Mouse (Mus musculus) kidney, embryonic 16.5 days (tissue): ENCODE measurements around the gene Inpp4b. TPM values are rescaled to one million over a fixed set of nuclear protein-coding genes. Genes with fewer than 3 reads are reported as not detected.
A peak's percentile ranks its signal among the peaks of the same experiment; 100 is the strongest.

ENCODE experiments used
- ATAC-seq: fragments of 200-750 bp; cut with Nextera tagmentation; 2 replicates; pipeline ENCODE4 v1.8.0; 2017; ENCODE audit warnings: moderate TSS enrichment; ENCODE audit not compliant: low FRiP score, low TSS enrichment
- H3K27ac ChIP-seq: fragments of 300-500 bp; sonication (generic); 2 replicates; pipeline ENCODE4 v1.5.1; 2014; ENCODE audit warnings: low read length
- H3K27me3 ChIP-seq: fragments of 300-500 bp; sonication (generic); 2 replicates; pipeline ENCODE4 v1.6.1; 2014; ENCODE audit warnings: low read length, control low read depth, mixed read lengths; ENCODE audit not compliant: insufficient read depth
- H3K36me3 ChIP-seq: fragments of 300-500 bp; sonication (generic); 2 replicates; pipeline ENCODE4 v1.6.1; 2014; ENCODE audit warnings: low read length, control low read depth, mixed read lengths; ENCODE audit not compliant: insufficient read depth
- H3K4me1 ChIP-seq: fragments of 300-500 bp; sonication (generic); 2 replicates; pipeline ENCODE4 v1.6.1; 2014; ENCODE audit warnings: low read length, control low read depth, mixed read lengths; ENCODE audit not compliant: insufficient read depth
- H3K4me2 ChIP-seq: fragments of 300-500 bp; sonication (generic); replicated peaks from 2 replicates; pipeline ENCODE4 v1.6.1; 2014; ENCODE audit warnings: low read depth, low read length
- H3K4me3 ChIP-seq: fragments of 300-500 bp; sonication (generic); 2 replicates; pipeline ENCODE4 v1.5.1; 2014; ENCODE audit warnings: mild to moderate bottlenecking, low read length
- H3K9ac ChIP-seq: fragments of 300-500 bp; sonication (generic); replicated peaks from 2 replicates; pipeline ENCODE4 v1.6.1; 2014; ENCODE audit warnings: low read length
- H3K9me3 ChIP-seq: fragments of 300-500 bp; sonication (generic); 2 replicates; pipeline ENCODE4 v1.6.1; 2016; ENCODE audit warnings: low read length, control low read depth
- WGBS: fragments of 180-500 bp; shearing (Covaris S2); extraction: QIAGEN DNeasy Blood & Tissue Kit; methylation state at CpG from one replicate; pipeline ENCODE4 v1.1.7; 2014; 5-methylcytosine and 5-hydroxymethylcytosine counted together
- polyA plus RNA-seq: library from polyadenylated mRNA; unstranded; fragments of >200 nt; fragmentation: Nextera tagmentation; extraction: Ambion mirVana; gene quantifications from 2 replicates; pipeline ENCODE4 v1.2.1, GENCODE M21; 2015

Gene Inpp4b
- polyA plus RNA-seq, result 11.0 and 14.0 TPM in 2 replicates

DNA sequence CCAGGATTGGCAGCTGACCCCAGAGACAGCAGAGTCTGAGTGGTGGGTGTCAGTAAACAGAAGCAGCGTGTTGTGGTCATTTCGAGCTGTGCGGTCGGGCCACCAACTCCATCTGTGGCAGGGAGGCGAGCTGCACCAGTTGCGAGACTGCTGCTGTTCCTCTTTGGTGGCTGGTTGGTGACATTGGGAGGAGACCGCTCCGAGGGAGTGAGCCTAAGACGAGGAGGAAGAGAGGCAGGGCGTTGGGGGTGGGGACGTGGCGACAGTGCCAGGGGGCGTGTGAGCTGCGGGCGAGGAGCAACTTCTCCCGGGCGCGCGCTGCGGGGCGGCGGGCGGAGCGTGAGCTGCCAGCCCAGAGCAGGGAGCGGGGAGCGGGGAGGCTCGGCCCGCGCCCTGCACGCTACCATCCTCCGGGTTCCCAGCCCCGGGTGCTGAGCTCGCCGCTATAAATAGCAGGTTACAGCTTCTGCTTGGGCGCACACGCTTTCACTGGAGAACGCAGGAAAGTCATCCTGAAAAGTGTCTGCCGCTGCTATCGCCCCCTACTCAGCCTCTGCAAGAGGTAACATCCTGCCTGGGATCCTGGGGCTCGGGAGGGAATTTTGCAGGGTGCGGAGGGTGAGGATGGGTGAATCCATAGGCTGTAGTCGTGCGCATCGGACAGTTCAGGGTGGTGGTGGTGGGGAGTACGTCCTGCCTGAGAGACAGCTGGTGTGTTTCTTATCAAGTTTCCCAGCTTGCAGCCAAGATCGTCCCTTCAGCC, at the start of gene Inpp4b:
Gene Inpp4b, plus strand, starts transcription at position 321 of the 763 bp plus-strand sequence.
- H3K9me3 ChIP-seq, result 0 out of 2 replicates have a peak, but pooled peaks cover 3% of the 10 kb centered on the region
- 0 out of 2 replicates have a peak, but pooled peaks cover 5% of the 10 kb centered on the region for H3K4me1 ChIP-seq
- no peaks in the 10 kb centered on the region for H3K36me3 ChIP-seq
- H3K9ac ChIP-seq, result peak within 1 kb of the TSS; percentile 64
- WGBS, result under 1% methylated on average over 38 of the region's 46 CpGs
- H3K4me3 ChIP-seq, result peak within 1 kb of the TSS; percentile 65
- H3K4me2 ChIP-seq, result peak within 1 kb of the TSS; percentile 89
- H3K27me3 ChIP-seq, result no peaks in the 10 kb centered on the region
- H3K27ac ChIP-seq, result 0 out of 2 replicates have a peak within 1 kb of the TSS, but pooled peaks have one; percentile 17
- peak; percentile 87 for ATAC-seq

DNA sequence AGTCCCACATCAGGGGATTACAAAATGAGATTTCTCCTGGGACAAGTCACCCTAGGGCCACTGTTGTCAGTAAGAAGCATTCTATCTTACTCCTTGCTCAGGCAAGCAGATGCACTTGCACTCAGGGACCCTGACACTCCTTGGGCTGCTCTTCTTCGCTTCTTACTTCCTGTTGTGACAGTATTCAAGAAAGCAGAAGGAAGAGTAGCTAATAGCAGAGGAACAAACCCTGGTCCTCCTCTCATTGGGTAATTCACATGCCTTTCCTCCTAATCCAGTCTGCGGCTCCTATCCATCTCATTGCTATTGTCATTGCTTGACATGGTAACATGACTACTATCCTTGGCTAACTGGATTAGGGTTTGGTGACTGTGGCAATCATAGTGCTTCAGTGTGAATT, 7.1 kb upstream of the Inpp4b start:
- Histone ChIP-seq H3K4me3 (no peak overlapping the region), H3K4me1 (no peaks in the 10 kb centered on the region), H3K9me3 (0 out of 2 replicates have a peak, but pooled peaks cover 3% of the 10 kb centered on the region), H3K4me2 (no peak overlapping the region), H3K9ac (no peak overlapping the region), H3K27ac (no peak overlapping the region), H3K36me3 (no peaks in the 10 kb centered on the region), H3K27me3 (no peaks in the 10 kb centered on the region)
- no peak for ATAC-seq
- 86% methylated on average over 2 of the region's 2 CpGs for WGBS

DNA sequence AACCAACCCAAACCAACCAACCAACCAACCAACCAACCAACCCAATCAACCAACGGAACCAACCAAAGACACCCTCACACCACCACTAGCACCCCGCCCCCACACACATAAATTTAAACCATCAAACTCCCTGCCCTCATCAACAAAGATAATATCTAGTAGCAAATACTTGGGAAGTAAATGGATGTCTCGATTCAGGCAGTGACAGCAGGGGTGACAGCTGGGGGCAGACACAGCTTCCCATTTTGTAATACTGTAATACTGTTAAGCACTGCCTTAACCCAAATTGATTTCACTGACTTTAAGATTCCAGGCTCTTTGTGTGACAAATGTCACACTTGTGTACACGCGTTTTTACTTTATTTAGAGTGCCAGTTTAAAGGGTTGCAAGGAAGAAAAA, 1.2 kb upstream of the Inpp4b start:
- ATAC-seq, result peak; percentile 0; the same call in 1 of the 2 replicates
- Histone ChIP-seq H3K4me1 (0 out of 2 replicates have a peak, but pooled peaks cover 5% of the 10 kb centered on the region), H3K4me3 (peak overlapping the region; percentile 65; the same call in 1 of the 2 replicates), H3K27ac (no peak overlapping the region), H3K27me3 (no peaks in the 10 kb centered on the region), H3K4me2 (peak overlapping the region; percentile 89), H3K9ac (no peak overlapping the region), H3K36me3 (no peaks in the 10 kb centered on the region), H3K9me3 (0 out of 2 replicates have a peak, but pooled peaks cover 3% of the 10 kb centered on the region)
- WGBS, result 44% methylated on average over 5 of the region's 5 CpGs

DNA sequence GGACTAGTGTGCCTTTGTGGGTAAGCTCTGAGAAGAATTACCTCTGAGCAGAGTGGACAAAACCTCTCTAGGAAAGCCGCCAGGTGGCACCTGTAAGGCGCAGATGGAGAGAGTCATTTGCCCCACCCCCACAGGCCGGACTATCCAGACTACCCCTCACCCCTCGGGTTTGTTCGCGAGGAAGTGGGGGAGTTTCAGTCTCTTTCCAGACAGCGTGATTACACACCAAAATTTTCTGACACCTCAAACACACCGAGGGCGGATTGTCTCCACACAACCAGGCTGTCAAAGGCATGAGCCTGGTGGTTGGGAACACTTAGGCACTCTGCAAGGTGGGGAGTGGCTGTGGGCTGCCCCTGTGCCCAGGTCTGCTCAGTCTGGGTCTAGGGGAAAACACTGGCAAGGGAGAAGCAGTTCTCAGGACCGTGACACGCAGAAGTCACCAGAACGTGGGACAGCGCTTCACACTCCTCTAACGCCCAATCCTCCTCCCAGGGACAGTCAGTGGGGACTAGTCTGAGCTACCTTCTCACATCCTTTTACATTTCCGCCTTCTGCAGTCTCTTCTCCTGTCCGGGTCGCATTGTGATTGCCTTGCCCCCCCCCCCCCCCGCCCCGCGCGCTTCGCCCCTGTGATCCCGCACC, 643 bp upstream of the Inpp4b start:
- peak; percentile 89 for ATAC-seq
- Histone ChIP-seq H3K4me1 (0 out of 2 replicates have a peak, but pooled peaks cover 5% of the 10 kb centered on the region), H3K9me3 (0 out of 2 replicates have a peak, but pooled peaks cover 3% of the 10 kb centered on the region), H3K36me3 (no peaks in the 10 kb centered on the region), H3K27ac (0 out of 2 replicates have a peak overlapping the region, but pooled peaks have one; percentile 17), H3K4me3 (peak overlapping the region; percentile 65), H3K27me3 (no peaks in the 10 kb centered on the region), H3K4me2 (peak overlapping the region; percentile 89), H3K9ac (peak overlapping the region; percentile 64)
- under 1% methylated on average over 22 of the region's 23 CpGs for WGBS

GRCm38 (mm10) chr8:81342999-81343302, 595 bp downstream of the Inpp4b start:
- Histone ChIP-seq H3K36me3 (no peaks in the 10 kb centered on the region), H3K27me3 (no peaks in the 10 kb centered on the region), H3K9ac (peak overlapping the region; percentile 64; the same call in 1 of the 2 replicates), H3K27ac (no peak overlapping the region), H3K4me2 (peak overlapping the region; percentile 89), H3K4me3 (peak overlapping the region; percentile 65), H3K9me3 (0 out of 2 replicates have a peak, but pooled peaks cover 3% of the 10 kb centered on the region), H3K4me1 (0 out of 2 replicates have a peak, but pooled peaks cover 5% of the 10 kb centered on the region)
- 0 out of 2 replicates have a peak, but pooled peaks have one; percentile 1 for ATAC-seq
- WGBS, result 19% methylated on average over 3 of the region's 3 CpGs

- Histone ChIP-seq H3K27ac (no peak overlapping the region), H3K9me3 (no peaks in the 10 kb centered on the region), H3K4me1 (0 out of 2 replicates have a peak, but pooled peaks cover 5% of the 10 kb centered on the region), H3K36me3 (no peaks in the 10 kb centered on the region), H3K4me3 (no peak overlapping the region), H3K4me2 (no peak overlapping the region), H3K9ac (no peak overlapping the region), H3K27me3 (no peaks in the 10 kb centered on the region)
- 85% methylated on average over 2 of the region's 2 CpGs for WGBS
- no peak for ATAC-seq
Measured at GRCm38 (mm10) chr8:81345170-81345697, 2.9 kb downstream of the Inpp4b start.

DNA sequence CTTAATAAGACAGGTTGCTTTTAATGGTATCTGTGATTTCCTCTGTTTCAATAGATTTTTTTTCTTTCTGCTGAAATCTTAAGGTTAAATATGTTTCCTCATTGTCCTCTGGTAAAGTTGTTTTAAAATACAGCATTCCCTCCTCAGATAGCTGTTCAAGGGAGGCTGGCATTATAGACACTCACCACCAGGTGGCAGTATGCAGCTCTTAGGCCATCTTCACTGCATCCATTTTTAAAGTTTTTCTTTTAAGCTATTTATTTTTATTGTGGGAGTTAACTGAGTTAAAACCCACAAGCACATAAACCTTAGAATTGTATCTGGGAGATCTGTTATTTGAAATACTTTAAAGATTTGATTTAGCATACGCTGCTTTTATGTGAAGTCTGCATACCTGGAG, 7.1 kb downstream of the Inpp4b start:
- Histone ChIP-seq H3K4me1 (no peaks in the 10 kb centered on the region), H3K9me3 (no peaks in the 10 kb centered on the region), H3K27me3 (no peaks in the 10 kb centered on the region), H3K9ac (no peak overlapping the region), H3K4me2 (no peak overlapping the region), H3K27ac (no peak overlapping the region), H3K4me3 (no peak overlapping the region), H3K36me3 (no peaks in the 10 kb centered on the region)
- no peak for ATAC-seq
- WGBS, result 83% methylated on average over 1 of the region's 1 CpGs

DNA sequence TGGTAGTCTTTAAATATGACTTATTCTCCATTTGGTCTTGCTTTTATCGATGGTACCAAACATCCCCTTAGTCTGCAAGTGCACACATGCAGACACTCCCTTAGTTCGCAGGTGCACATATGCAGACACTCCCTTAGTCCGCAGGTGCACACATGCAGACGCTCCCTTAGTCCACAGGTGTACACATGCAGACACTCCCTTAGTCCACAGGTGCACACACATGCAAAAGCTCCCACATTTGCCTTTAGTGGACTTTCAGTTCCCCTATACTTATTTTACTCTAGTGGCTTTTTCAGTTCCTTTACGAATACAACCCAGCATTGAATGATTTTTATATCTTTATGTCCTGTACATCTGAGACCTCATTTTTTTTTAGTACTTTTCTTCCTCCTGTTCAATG, 11.1 kb downstream of the Inpp4b start:
- H3K4me1 ChIP-seq, result no peaks in the 10 kb centered on the region
- no peak for ATAC-seq
- H3K4me2 ChIP-seq, result no peak overlapping the region
- H3K27me3 ChIP-seq, result no peaks in the 10 kb centered on the region
- no peak overlapping the region for H3K9ac ChIP-seq
- 86% methylated on average over 5 of the region's 5 CpGs for WGBS
- H3K4me3 ChIP-seq, result no peak overlapping the region
- H3K27ac ChIP-seq, result no peak overlapping the region
- no peaks in the 10 kb centered on the region for H3K9me3 ChIP-seq
- no peaks in the 10 kb centered on the region for H3K36me3 ChIP-seq

DNA sequence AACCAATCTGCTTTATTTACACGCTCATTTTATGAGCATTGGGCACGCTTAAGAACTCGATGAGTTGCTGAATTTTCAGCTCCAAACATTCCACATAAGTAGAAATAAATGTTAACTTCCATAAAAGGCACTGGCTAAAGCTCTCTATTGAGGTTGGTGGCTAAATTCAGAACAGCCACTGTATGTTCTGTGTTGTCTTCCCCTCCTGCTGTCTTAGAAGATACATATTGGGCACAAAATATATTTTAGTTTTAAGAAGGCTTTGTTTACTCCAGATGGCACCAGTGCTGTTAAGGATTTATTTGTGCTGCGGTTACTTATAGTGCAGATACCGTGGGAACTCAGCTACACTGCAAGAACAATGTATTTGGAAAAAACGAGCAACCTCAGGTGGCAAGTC, 15.8 kb downstream of the Inpp4b start:
- no peaks in the 10 kb centered on the region for H3K36me3 ChIP-seq
- no peak for ATAC-seq
- WGBS, result 77% methylated on average over 6 of the region's 6 CpGs

More for the DNA sequence above, 15.8 kb downstream of the Inpp4b start:
- Histone ChIP-seq H3K9ac (no peak overlapping the region), H3K4me1 (no peaks in the 10 kb centered on the region; the same call in 1 of the 2 replicates), H3K4me3 (no peak overlapping the region), H3K4me2 (no peak overlapping the region), H3K27me3 (no peaks in the 10 kb centered on the region), H3K27ac (no peak overlapping the region), H3K9me3 (no peaks in the 10 kb centered on the region)
